Mouse (Mus musculus) ovary, postnatal 14 days (tissue): ENCODE data around the gene Ick.

Experiments
- DNase-seq: peaks from one replicate; pipeline ENCODE4 v3.0.0; 2022; ENCODE audit warnings: low spot score

The Ick gene

DNA sequence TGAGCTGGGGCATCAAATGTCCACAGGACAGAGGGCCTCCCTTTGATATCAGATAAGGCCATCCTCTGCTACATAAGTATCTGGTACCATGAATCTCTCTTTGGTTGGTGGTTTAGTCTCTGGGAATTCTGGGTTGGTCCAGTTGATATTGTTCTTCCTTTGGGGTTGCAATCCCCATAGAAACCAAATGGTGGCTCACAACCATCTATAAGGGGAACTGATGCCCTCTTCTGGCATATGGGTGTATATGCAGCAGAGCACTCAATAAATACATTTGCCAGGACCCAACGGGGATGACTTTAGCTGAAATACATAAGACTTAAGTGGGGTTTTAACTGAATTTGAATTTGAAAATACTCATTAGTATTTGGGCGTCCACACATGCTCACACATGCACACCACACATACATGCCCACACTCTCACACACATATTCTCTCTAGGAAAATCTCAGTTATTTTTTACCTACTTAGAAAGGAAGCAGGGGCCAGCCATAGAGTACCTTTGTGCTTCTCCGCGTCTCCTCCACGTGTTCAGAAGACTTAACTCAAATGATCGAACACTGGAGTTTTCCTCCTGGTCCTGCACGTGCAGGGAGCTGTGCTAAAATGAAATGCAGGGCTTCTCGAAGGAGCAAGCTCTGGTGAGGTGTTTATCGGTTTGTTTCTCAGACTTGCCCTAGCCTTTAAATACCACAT lies 85.1 kb downstream of the Ick start:
- peak; percentile 42 for DNase-seq

DNA sequence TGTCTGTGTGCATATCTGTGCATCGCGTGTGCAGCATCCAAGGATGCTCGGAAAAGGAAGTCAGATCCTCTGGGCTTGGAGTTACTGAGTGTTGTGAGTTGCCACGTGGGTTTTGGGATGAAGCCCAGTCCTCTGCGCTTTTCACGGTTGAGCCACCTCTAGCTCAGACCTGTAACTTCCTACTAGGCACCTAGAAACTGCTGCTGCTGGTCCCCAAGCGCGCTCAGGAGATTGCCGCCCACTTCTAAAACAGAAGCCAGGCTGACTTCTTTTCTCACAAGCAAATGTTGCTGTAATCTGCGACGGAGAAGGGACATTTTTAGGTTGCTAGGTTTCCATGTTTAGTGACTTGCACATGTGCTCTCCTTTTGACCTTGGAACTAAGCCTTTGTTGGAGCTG lies 86.0 kb downstream of the Ick start:
- DNase-seq: no peak

DNA sequence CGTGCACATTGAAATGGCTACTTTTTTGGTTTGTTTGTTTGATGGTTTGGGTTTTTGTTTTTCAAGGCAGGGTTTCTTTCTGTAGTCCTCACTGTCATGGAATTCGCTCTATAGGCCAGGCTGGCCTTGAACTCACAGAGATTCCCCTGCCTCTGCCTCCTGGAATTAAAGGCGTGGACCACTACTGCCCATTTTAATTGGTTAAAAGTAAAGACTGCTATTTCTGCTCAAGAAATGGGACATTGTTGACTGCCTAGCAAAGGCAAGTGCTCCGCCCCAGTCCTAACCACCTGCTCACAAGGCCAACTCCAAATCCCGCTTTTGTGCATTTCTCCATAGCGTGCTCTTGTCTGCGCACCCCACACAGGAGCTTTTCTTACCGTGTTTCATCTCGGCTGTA lies 88.8 kb downstream of the Ick start:
- no peak for DNase-seq

DNA sequence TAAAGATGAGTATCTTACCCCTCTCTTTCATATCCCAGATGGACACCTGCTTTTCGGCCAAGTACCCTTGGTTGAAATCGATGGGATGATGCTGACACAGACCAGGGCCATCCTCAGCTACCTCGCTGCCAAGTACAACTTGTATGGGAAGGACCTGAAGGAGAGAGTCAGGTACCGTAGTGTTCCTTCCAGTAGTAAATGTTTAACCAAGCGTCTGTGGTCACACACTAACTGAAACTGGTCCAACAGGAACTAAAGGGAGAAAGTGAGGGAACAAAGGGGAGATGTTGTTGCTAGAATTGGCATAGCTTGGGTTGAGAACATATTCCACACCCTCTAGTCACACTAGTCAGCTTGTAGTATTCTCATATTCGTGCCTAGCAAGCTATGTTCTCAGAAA lies 95.2 kb downstream of the Ick start:
- DNase-seq: no peak

DNA sequence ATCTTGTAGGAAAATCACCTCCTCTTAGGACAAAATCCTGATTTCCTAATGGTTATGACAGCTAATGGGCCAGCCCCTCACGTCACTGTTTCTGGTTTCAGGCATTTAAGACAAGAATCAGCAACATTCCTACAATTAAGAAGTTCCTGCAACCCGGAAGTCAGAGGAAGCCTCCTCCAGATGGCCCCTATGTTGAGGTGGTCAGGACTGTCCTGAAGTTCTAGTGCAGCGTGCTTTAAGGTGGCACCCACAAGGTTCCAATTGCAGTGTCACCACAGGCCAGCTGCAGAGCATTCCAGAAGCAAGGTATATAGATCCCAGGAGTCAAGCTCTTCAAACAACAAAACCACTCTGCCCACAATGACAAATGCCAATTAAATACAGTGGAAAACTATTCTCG lies 100.0 kb downstream of the Ick start:
- no peak for DNase-seq

DNA sequence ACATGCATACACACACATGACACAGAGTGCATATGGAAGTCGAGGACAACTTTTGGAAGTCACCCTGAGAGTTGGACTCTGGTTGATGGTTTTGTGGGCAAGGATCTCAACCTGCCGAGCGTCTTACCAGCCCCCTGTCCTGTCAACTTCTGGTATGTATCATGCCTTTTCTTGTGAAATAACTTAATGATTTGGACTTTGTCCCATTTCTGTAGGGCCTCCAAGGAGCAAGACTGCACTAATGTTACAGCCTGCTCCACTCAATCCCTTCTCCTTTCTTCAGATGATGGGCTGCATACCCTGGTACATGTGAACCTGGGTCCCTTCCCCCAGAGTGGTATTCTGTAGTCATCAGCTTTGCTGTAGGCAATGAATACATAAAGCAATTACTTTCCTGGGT lies 101.1 kb downstream of the Ick start:
- no peak for DNase-seq

DNA sequence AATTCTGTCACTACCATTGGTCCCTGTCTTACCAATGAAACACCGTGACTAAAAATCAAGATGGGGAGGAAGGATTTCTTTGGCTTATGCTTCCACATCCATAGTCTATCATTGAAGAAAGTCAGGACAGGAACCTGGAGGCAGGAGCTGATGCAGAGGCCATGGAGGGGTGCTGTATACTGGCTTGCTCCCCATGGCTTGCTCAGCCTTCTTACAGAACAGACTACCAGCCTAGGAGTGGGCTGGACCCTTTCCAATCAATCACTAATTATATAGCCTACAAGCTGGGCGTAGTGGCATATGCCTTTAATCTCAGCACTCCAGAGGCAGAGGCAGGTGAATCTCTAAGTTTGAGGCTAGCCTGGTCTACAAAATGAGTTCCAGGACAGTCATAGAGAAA lies 101.8 kb downstream of the Ick start:
- DNase-seq: no peak

DNA sequence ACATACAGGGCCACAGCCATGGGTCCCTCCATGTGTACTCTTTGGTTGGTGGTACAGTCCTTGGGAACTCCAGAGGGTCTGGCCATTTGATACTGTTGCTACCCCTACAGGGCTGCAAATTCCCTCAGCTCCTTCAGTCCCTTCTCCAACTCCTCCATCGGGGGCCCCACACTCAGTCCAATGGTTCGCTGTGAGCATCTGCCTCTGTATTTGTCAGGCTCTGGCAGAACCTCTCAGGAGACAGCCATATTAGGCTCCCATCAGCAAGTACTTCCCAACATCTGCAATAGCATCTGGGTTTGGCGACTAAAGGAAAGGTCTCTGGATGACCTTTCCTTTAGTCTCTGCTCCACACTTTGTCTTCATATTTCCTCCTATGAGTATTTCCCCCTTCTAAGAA lies 102.5 kb downstream of the Ick start:
- no peak for DNase-seq

DNA sequence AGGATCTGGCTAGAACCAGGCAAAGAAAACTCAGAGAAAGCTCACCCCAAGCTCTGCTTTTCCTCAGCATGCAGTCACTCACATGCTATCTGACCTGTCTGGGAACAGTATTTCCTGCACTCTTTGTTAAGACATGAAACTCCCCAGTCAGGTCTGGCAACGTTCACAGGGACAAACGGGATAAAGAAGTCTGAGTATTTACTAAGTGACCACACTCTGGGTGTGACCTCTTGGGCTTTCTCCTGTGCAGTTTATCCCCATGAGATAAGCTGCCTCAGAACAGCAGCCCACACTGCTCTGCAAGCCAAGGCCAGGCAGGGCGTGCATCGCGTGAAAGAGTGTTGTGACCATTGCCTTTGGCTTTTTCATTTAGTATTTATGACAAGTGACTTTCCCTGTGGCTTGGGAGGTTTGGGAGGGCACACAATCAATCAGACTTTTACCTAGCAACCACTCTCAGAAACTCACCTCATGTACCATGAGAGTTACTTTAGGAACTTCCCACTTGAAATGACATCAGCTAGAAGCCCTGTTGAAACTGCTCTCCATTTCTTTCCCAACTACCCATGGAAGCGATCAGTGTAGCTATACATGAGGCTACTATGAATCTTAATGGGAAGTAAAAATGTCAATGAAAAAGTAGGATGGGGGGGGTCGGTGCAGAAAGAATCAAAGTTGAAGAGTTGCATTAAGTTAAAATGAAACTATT lies 103.5 kb downstream of the Ick start:
- DNase-seq: no peak

DNA sequence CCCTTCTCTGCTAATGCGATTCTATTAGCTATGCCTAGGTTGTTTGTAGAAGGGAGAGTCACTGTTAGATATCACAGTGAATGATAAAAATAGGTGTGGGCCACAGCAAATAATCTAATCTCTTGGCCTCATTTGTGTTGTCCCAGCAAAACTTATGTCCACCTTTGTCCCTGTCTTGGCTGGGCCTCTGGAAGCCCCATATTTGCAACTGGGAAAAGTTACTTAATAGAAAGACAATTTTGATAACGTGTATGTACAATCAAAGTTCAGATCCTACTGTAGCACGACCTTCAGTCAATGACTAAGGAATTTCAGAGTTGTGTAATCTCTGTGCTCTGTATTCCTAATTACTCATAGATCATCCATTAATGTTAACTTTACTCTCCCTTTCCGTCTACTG lies 108.1 kb downstream of the Ick start:
- no peak for DNase-seq
